Mouse (Mus musculus): ENCODE data around the gene Timm8a1. TPM values are rescaled to one million over a fixed set of nuclear protein-coding genes. Genes with fewer than 3 reads are reported as not detected.
"Not testable (repeated sequence)": the region's sequence is repeated elsewhere in the genome, so short reads cannot be mapped to it uniquely, and the experiment has no call there.

Gene Timm8a1
- polyA plus RNA-seq (2012; rRNA removed): 1.8 and 2.4 TPM in 2 replicates

DNA sequence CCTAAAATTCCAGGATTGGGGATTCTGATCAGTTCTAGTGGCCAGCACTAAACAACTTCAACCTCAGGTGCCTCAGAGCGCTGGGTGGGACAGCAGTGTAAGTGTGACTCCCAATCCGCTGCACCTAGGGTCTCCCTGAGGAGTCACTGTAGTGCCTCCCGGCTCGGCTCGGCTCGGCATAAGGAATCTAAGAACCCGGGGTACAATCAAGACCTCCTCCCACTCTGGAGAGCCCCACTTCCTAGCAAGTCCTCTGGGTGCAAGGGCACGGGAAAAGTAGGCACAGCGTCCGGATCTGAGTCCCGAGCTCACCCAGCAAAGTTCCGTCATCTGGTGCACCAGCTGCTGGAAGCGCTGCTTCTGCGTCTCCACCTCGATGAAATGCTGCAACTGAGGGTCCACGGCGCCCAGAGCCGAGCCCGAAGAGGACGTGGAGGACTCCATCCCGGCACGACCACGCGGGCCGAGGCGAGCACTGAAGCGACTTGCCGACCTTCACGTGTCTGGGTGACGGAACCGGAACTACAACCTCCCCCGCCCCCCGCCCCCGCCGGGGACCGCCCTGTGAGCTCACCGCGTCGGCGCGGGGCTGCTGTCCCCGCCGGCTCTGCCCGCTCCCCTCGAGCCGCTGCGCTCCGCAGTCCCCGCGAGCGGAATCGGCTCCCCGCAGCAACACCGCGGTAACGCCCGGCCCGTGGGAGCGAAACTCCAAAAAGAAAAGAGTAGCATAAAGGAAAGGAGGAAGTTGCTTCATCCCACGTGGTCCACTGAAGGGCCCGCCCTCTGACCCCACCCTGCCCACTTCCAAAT, at the start of gene Timm8a1:
TSS of gene Timm8a1 (minus strand) at position 721 of the 810 bp plus-strand sequence.
- DNase-seq (ENCODE audit: low read depth): no peak

DNA sequence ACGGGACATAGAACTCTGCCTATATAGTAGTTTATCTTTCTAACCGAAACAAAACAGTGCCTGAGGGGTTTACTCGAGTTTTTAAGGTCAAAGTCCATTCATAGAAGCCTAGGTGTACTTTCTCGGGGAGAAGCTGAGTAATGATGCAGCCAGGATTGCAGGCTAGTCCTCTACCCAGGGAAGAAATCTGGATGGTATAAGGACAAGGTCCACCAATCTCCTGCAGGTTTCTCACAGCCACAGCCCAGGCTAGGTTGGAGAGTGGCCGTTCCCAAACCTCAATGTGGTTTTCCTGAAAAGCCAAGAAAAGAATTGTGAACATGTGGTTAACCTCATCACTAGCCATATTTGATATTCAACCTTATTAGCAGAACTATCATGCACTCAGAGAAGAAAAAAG, 48.2 kb upstream of the Timm8a1 start:
- DNase-seq (ENCODE audit: low read depth): no peak

DNA sequence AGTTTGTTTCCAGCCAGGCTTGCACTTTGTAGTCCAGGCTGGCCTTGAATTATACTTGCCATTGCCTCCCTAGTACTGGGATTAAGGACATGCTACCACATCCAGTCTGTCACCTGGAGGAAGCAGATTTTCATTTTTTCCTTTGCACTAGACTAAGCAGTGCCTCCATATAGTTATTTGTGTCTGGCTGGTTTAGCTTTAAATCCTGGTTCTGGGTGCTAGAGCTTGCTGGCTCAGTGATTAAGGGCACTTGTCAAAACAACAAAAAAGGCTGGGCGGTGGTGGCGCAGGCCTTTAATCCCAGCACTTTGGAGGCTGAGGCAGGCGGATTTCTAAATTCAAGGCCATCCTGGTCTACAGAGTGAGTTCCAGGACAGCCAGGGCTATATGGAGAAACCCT, 47.3 kb upstream of the Timm8a1 start:
- no peak for DNase-seq (ENCODE audit: low read depth)

DNA sequence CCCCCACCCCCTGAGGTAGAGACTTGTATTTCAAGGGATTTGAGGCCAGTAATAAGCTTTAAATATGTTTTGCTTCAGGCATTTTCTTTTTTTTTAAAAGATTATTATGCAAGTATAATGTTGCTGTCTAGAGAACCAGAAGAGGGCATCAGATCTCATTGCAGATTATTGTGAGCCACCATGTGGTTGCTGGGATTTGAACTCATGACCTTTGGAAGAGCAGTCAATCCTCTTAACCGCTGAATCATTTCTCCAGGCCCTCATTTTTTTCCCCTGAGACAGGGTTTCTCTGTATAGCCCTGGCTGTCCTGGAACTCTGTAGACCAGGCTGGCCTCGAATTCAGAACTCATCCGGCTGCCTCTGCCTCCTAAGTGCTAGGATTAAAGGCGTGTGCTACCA, 46.6 kb upstream of the Timm8a1 start:
- no peak for DNase-seq (ENCODE audit: low read depth)

DNA sequence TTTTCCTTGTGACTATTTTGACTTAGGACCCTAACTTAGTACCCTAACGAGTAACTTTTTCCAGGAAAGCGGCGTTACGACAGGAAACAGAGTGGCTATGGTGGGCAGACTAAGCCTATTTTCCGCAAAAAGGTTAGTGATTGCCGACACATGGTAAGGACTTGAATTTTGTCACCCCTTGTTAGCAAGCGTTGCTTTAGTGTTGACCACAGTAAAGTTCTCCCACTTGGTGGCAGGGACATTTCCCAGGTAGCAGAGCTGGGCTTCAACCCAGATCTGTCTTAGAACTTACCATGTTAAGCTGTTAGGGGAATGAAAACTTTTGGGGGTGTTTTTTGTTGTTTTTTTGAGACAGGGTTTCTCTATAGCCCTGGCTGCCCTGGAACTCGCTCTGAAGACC, 44.8 kb upstream of the Timm8a1 start:
- DNase-seq (ENCODE audit: low read depth): no peak

DNA sequence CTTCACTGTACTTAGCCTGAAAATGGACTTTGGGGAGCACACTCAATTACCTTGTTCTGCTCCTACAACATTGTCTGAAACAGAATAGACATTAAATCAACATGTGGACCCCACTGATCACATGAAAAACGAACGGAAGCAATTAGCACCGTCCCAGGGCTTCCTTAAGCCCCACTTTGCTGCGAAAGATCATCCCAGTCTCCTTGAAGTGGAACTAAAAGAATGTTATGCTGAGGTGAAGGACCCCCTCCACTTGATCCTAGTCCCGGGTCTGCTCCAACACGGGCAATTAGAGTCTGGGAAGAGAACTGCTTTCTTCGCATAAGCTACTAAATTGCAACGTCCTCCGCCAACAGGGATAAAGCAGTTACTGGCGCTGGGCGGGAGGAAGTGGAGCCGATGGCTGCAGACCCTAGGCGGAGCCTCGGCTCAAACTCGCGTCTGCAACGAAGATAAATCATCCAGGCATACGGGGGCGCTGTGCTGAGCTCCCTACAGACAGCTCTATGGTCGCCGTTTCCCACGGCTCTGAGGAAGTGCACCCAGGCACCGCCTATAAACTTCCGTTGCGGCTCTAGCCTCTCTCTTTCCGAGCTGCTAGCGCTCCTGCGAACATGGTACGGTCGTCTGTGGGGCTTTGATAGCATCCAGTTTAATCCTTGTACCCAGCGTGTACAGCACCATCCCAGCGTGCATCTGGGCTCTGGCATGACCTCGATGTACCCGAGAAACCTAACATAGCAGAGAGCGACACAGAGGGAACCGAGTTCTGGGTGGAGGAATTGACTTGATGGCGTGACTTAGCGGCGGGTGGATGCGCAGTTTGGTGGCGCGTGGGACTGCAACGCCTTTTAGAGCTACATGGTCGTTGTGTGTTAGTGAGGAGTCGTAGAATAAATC, 43.7 kb upstream of the Timm8a1 start, which contains the start of gene Rpl36a:
TSS of gene Rpl36a (plus strand) at position 552 of the 900 bp plus-strand sequence.
- no peak for DNase-seq (ENCODE audit: low read depth)

DNA sequence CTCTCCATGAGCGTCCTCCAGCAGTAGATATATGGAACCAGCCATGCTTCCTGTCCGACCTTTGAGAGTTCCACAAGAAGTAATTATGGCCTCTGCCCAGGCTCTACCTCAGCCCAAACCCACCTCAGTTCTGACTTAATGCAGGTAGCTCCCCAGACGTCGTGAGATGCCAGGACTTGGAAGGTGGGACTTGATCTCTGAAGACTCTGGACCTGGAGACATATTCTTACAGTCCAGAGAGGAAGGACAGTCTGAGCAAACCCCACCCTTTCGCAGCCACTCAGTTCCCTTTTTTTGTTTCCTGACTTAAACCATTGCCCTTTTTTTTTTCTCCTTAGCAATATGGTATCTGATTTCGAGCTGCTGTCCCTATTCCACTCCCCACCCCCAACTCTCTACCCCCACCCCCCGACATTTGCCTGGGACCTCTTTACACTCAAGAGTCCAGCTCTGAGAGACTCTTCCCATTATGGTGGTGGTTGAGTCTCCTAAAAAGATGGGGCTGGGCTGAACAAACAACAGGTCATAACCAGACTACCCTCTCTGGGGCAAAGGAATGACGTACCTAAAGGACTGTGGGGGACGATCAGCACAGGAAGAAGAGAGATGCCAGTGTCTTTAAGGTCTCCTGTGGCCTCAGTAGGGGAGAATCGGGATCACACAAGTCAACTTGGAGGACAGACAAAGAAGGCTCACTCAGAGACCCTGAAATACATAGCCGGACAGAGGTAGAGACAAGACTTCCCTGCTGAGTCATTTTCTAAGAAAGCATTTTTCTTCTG, 41.4 kb upstream of the Timm8a1 start, which contains the start of gene Btk:
TSS of gene Btk (minus strand) at position 683 of the 782 bp plus-strand sequence.
- no peak for DNase-seq (ENCODE audit: low read depth)

DNA sequence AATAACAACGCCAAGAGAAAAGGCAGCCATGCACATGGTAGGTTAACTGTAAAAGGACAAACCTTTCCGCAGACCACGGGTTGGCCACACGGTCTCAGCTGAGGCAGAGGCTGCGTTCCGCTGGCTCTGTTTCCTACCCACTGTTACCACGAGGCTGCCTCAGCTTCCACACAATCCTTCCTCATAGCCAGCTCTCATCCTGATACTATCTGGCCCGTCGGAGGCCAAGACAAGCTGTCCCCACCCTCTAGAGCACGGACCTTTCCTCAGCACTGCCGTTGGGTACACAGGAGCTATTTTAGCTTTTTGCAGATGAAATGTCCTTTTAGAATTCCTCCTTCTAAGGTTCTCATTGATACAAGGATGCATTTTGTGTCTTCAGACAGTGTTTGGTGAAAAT, 40.6 kb upstream of the Timm8a1 start:
- DNase-seq (ENCODE audit: low read depth): no peak

DNA sequence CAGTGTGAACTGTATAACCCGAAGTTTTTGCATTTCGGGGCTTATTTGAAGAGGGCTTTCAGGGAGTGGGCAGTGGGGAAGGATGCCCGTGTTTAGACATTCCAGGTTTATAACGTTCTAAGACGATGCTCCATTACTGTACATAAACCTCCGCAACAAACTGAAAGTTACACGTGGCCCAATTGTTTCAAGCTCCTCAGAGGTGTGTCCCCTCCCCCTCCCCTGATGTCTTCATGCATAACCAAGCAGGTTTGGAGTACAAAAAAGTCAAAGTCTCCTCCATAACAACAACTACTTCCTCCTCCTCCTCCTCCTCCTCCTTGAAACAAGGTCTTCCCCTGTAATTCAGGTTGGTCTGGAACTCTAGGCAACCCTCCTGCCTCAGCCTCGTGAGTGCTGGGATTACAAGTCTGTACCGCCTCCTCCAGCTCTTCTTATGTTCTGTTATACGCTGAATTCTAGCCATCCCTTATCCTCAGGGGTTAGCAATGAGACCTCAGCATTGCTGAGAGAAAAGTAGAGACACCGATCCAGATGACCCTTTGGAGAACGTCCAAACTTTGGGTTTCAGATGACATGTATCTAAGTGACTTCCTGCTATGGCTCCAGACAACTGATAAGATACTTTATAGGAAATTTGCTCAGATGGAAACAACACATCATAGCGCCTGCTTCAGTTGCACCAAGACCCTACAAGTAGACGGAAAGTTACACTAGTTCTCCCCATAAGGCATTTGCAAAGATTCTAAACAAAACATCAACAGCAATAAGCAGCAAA, 39.1 kb upstream of the Timm8a1 start:
- DNase-seq (ENCODE audit: low read depth): no peak

DNA sequence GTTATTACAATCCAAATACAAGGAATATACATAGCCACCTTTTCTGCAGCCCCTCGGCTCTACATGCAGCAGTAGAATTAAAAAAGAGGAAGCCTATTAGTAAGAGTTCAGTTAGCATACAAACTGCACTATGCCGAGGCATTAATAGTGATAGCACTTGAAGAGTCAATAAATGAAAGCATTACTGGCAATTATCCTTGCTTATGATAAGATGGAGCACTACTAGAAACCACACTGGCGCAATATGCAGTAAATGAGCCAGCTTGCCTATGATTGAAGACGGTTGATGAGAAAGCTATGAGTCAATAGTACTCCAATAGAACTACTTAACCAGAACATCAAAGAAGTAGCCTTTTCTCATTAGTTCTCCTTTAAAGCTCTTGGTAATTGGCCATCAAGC, 36.2 kb upstream of the Timm8a1 start:
- no peak for DNase-seq (ENCODE audit: low read depth)

DNA sequence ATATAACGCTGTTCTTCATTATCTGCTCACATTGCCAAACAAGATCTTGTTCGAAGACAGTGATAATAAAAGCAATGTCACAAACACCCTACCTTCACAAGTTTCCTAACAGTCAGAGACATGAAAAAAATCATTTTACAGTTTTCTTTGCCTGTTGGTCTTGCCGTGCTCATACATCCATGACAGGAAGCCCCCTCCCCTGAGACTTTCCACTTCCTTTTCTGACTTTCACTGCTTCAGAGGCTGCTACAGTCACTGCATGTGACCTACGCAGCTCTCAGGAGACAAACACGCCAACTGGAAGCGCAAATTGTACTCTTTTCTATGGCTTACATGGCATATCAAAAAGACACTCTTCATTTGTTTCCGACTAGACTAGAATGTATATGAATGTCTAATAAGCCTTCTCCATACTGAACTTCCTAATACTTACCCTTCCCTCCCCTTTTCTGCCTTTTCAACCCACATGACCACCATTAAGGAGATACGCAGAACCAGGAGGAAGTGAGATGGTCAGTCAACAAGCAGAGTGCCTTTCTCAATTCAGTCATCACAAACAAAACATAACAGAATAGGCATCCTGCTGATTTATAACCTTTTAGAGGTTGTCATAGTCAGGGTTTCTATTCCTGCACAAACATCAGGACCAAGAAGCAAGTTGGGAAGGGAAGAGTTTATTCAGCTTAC, 25.0 kb upstream of the Timm8a1 start:
- no peak for DNase-seq (ENCODE audit: low read depth)

DNA sequence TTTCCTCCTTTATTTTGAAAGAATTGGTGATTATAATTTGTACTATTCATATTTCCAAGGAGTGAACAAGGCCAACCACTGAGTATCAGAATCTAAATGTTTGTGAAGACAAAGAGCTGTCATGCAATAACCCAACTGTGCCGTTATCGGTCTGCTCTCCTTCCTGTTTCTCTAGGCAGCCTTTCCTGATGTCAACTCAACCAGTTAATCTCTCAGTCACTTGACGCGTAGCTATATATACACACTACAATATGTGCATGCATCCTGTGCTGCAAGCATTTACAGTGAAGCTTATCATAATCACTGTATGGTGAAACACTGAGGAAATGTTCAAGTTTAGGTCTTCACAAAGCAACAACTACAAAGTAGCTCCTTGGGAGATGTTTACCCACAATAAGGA, 22.7 kb upstream of the Timm8a1 start:
- no peak for DNase-seq (ENCODE audit: low read depth)

DNA sequence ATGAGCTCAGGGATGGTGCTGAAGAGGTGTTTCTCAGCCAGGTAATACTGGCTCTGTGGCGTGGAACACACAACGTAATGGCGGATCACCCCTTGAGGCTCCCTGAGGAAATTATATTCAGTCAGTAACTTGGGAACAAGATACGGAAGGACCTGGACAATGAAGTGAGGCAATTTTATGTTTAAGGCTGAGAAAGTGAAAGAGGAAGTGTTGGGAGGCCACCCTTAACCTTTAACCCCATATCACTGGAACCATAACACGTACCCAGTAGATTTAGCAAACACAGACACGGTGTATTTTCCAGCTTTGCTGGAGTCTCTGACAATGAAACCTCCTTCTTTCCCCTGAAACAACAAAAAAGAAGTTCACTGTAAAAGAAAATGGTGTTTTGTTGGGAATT, 12.8 kb upstream of the Timm8a1 start:
- no peak for DNase-seq (ENCODE audit: low read depth)

DNA sequence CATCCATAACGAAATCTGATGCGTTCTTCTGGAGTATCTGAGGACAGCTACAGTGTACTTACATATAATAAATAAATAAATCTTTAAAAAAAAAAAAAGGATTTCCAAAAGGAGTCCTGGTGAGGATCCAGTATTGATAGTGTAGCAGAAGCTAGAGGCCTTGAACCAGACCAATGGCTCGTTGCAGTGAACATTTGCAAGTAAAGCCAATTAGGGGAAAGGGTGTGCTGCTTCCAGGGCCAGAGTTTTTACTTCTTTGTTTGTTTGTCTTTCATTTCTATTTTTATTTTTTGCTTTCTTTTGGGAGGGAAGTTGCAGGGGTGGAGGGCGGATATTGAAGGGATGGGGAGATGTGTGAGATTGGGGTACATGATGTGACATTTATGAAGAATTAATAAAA, 11.7 kb upstream of the Timm8a1 start:
- no peak for DNase-seq (ENCODE audit: low read depth)

DNA sequence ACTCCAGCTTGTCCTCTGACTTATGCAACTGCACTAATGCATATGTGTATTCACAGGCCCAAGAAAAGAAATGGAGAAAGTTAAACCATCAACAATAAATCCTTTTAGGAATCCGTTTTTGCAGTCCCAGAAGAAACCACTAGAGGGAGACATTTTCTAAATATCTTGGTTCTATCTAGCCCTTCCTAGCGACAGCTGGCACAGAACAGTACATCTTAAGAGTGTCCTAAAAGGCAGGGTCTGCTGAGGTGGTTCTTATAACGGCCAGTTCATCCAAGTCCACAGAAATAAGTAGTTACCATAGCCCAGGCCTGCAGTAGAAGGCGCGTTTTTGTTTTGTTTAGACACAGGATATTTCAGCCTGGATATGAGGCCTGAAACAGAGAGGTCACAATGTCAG, 9.2 kb upstream of the Timm8a1 start:
- DNase-seq (ENCODE audit: low read depth): no peak

DNA sequence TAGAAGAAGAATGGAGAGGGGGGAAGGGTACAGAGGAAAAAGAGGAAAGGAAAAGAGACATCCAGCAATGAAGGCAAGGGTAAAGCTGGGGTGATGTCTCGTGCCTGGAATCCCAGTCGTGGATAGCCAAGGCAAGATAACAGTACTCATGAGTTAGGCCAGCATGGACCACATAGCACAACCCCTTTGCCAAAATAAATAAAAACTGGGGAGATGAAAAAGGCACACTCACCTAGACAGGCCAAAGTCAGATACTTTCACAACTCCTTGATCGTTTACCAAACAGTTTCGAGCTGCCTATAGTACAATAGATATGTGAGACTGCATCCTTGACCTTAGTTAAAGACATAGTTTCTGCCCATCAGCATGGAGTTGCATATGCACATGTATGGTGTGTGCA, 5.7 kb upstream of the Timm8a1 start:
- DNase-seq (ENCODE audit: low read depth): no peak

DNA sequence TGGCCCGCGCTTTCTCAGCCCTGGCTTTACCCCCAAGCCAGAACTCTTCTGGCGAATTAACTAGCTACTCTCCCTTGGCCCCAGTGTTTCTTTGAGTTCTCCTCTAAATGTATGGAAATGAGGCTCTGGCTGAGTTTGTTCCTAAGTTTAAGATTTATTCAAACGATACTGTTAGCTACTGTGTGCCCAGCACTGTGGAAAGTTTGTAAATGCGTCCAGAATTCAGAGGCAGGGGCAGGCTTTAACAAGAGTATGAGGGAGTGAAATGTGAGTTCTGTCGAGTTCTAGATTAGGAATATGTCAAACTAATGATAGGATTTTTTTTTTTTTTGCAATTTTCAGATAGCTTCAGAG, 267 bp upstream of the Timm8a1 start:
- DNase-seq (ENCODE audit: low read depth): no peak

DNA sequence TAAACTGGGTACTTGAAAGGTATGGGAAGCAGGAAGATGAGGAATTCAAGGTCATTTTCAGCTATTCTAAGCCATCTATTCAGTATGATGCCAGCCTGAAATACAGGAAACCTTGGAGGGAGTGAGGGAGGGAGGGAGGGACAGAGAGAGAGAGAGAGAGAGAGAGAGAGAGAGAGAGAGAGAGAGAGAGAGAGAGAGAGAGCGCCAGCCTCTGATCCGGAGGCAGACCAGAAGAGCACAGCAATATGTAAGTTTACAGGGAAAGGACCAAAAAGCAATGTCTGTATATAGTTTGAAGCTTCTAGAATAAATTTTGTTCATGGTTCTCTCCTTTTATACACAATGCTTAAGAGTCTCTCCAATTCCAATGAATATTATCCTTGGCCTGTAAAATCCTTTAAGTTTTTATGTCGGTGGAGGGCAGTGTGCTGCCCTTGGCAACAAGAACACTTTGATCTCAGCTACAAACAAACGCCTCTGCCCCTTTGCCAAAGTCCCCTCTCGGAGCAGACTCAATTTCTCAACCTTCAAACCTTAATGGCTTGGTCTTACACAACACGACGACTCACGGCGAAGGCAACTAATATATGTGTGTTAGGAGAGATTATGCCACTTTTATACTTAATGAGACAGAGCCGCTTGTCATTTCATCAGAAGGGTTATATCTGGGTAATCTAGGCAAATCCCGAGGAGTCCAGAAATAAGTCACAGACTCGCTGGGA, 1.1 kb downstream of the Timm8a1 start:
- DNase-seq (ENCODE audit: low read depth): peak; percentile 17

DNA sequence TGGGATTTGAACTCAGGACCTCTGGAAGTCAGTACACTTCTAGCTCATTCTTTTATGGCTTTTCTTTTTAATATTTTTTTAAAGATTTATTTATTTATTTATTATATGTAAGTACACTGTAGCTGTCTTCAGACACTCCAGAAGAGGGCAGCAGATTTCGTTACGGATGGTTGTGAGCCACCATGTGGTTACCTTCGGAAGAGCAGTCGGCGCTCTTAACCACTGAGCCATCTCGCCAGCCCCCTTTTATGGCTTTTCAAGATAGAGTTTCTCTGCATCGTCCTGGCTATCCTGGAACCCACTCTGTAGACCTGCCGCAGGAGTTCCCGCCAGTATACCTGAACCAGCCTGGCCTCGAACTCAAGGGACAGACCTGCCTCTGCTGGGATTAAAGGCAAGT, 1.9 kb downstream of the Timm8a1 start:
- not testable (repeated sequence) for DNase-seq (ENCODE audit: low read depth)

DNA sequence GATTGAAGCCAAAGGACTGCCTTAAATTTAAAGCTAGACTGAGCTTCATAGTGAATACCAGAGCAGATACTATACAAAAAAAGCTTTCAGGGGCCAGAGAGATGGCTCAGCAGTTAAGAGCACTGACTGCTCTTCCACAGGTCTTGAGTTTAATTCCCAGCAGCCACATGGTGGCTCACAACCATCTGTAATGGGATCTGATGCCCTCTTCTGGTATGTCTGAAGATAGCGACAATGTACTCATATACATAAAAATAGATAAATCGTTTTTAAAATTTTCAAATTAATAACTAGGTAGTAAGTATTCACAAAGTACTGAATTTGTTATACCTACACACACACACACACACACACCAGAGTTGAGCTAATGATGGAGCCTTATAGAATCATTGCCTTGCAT, 8.3 kb downstream of the Timm8a1 start:
- no peak for DNase-seq (ENCODE audit: low read depth)
